Mouse (Mus musculus) midbrain, embryonic 14.5 days (tissue): ENCODE measurements at regions not wholly inside any gene's neighbourhood (a gene's known extent, or its start where the extent isn't known, plus 50 kb on each side); places are given as distances from the start of the nearest gene placed in this dataset.

ENCODE experiments used
- ATAC-seq: fragments of 200-750 bp; cut with Nextera tagmentation; 2 replicates; pipeline ENCODE4 v1.8.0; 2017; ENCODE audit warnings: moderate number of reproducible peaks, moderate library complexity; ENCODE audit not compliant: low FRiP score, low TSS enrichment
- DNase-seq: peaks from one replicate; pipeline ENCODE4 v3.0.0-alpha.2; 2015
- H3K27ac ChIP-seq: fragments of 300-500 bp; sonication (generic); replicated peaks from 2 replicates; pipeline ENCODE4 v1.5.1; 2014; ENCODE audit warnings: mild to moderate bottlenecking, low read depth, low read length, moderate library complexity
- H3K27me3 ChIP-seq: fragments of 300-500 bp; sonication (generic); 2 replicates; pipeline ENCODE4 v1.6.1; 2014; ENCODE audit warnings: low read length, control low read depth, mixed read lengths; ENCODE audit not compliant: control insufficient read depth, insufficient read depth
- H3K36me3 ChIP-seq: fragments of 300-500 bp; sonication (generic); 2 replicates; pipeline ENCODE4 v1.6.1; 2014; ENCODE audit warnings: low read length, control low read depth; ENCODE audit not compliant: control insufficient read depth, insufficient read depth
- H3K4me1 ChIP-seq: fragments of 300-500 bp; sonication (generic); 2 replicates; pipeline ENCODE4 v1.6.1; 2014; ENCODE audit warnings: mild to moderate bottlenecking, antibody characterized with exemption, low read length, control low read depth; ENCODE audit not compliant: control insufficient read depth, insufficient read depth
- H3K4me2 ChIP-seq: fragments of 300-500 bp; sonication (generic); 2 replicates; pipeline ENCODE4 v1.6.1; 2014; ENCODE audit warnings: mild to moderate bottlenecking, low read length, moderate library complexity
- H3K4me3 ChIP-seq: fragments of 300-500 bp; sonication (generic); replicated peaks from 2 replicates; pipeline ENCODE4 v1.5.1; 2014; ENCODE audit warnings: low read depth, low read length
- H3K9ac ChIP-seq: fragments of 300-500 bp; sonication (generic); replicated peaks from 2 replicates; pipeline ENCODE4 v1.6.1; 2014; ENCODE audit warnings: mild to moderate bottlenecking, low read length, moderate library complexity
- H3K9me3 ChIP-seq: fragments of 300-500 bp; sonication (generic); 2 replicates; pipeline ENCODE4 v1.6.1; 2016; ENCODE audit warnings: low read length, control low read depth, mixed read lengths; ENCODE audit not compliant: control insufficient read depth
- WGBS: fragments of 180-500 bp; shearing (Covaris S2); extraction: QIAGEN DNeasy Blood & Tissue Kit; methylation state at CpG from one replicate; pipeline ENCODE4 v1.1.7; 2014; 5-methylcytosine and 5-hydroxymethylcytosine counted together

GRCm38 (mm10) chr6:31745589-31745988, 181.8 kb upstream of the Podxl start:
- Histone ChIP-seq H3K9me3 (no peaks in the 10 kb centered on the region), H3K36me3 (no peaks in the 10 kb centered on the region), H3K4me1 (no peaks in the 10 kb centered on the region), H3K27me3 (no peaks in the 10 kb centered on the region), H3K27ac (no peak overlapping the region), H3K4me2 (no peak overlapping the region), H3K9ac (no peak overlapping the region), H3K4me3 (no peak overlapping the region)
- WGBS, result 52% methylated on average over 1 of the region's 1 CpGs
- DNase-seq, result peak; percentile 42
- ATAC-seq, result no peak

GRCm38 (mm10) chr6:31731391-31731790, 167.6 kb upstream of the Podxl start:
- Histone ChIP-seq H3K27ac (no peak overlapping the region), H3K4me3 (no peak overlapping the region), H3K9me3 (no peaks in the 10 kb centered on the region), H3K36me3 (no peaks in the 10 kb centered on the region), H3K4me1 (no peaks in the 10 kb centered on the region), H3K4me2 (no peak overlapping the region), H3K9ac (no peak overlapping the region), H3K27me3 (no peaks in the 10 kb centered on the region)
- ATAC-seq (no peak), DNase-seq (no peak)
- WGBS, result 91% methylated on average over 4 of the region's 4 CpGs

GRCm38 (mm10) chr6:31719614-31720013, 155.8 kb upstream of the Podxl start:
- 35% methylated on average over 9 of the region's 9 CpGs for WGBS
- H3K4me1 ChIP-seq, result 0 out of 2 replicates have a peak, but pooled peaks cover 4% of the 10 kb centered on the region
- no peaks in the 10 kb centered on the region for H3K36me3 ChIP-seq
- DNase-seq, result peak; percentile 21
- H3K27me3 ChIP-seq, result no peaks in the 10 kb centered on the region
- H3K27ac ChIP-seq, result no peak overlapping the region
- no peaks in the 10 kb centered on the region for H3K9me3 ChIP-seq
- no peak overlapping the region for H3K9ac ChIP-seq
- H3K4me3 ChIP-seq, result no peak overlapping the region
- ATAC-seq, result no peak
- H3K4me2 ChIP-seq, result no peak overlapping the region

- 53% methylated on average over 4 of the region's 4 CpGs for WGBS
- Histone ChIP-seq H3K27ac (no peak overlapping the region), H3K27me3 (no peaks in the 10 kb centered on the region), H3K36me3 (no peaks in the 10 kb centered on the region), H3K4me1 (0 out of 2 replicates have a peak, but pooled peaks cover 4% of the 10 kb centered on the region), H3K4me3 (no peak overlapping the region), H3K9ac (no peak overlapping the region), H3K9me3 (no peaks in the 10 kb centered on the region), H3K4me2 (no peak overlapping the region)
- DNase-seq (no peak), ATAC-seq (no peak)
These were observed 155.1 kb upstream of the Podxl start for GRCm38 (mm10) chr6:31718843-31719242.

- Histone ChIP-seq H3K9ac (no peak overlapping the region), H3K27ac (peak overlapping the region; percentile 15), H3K27me3 (no peaks in the 10 kb centered on the region), H3K4me1 (0 out of 2 replicates have a peak, but pooled peaks cover 4% of the 10 kb centered on the region), H3K9me3 (no peaks in the 10 kb centered on the region), H3K4me2 (no peak overlapping the region), H3K36me3 (no peaks in the 10 kb centered on the region), H3K4me3 (no peak overlapping the region)
- peak; percentile 73 for DNase-seq
- no peak for ATAC-seq
- WGBS, result 22% methylated on average over 12 of the region's 12 CpGs
These were observed 153.8 kb upstream of the Podxl start for GRCm38 (mm10) chr6:31717531-31717930.

- H3K27ac ChIP-seq, result no peak overlapping the region
- no peak overlapping the region for H3K9ac ChIP-seq
- H3K4me1 ChIP-seq, result peaks cover 3% of the 10 kb centered on the region; the same call in 1 of the 2 replicates
- no peaks in the 10 kb centered on the region; the same call in 1 of the 2 replicates for H3K9me3 ChIP-seq
- ATAC-seq (no peak), DNase-seq (no peak)
- H3K27me3 ChIP-seq, result no peaks in the 10 kb centered on the region
- H3K4me2 ChIP-seq, result no peak overlapping the region
- no peaks in the 10 kb centered on the region for H3K36me3 ChIP-seq
- no peak overlapping the region for H3K4me3 ChIP-seq
- WGBS, result 72% methylated on average over 3 of the region's 3 CpGs
These were observed 143.5 kb upstream of the Podxl start for GRCm38 (mm10) chr6:31707256-31707655.

- DNase-seq, result no peak
- Histone ChIP-seq H3K27me3 (no peaks in the 10 kb centered on the region), H3K4me3 (no peak overlapping the region), H3K4me2 (no peak overlapping the region), H3K9me3 (no peaks in the 10 kb centered on the region), H3K9ac (no peak overlapping the region), H3K27ac (no peak overlapping the region), H3K4me1 (peaks cover 3% of the 10 kb centered on the region; the same call in 1 of the 2 replicates), H3K36me3 (no peaks in the 10 kb centered on the region)
- WGBS, result 76% methylated on average over 6 of the region's 6 CpGs
- no peak for ATAC-seq
These were observed 140.4 kb upstream of the Podxl start for GRCm38 (mm10) chr6:31704191-31704590.

GRCm38 (mm10) chr6:31702931-31703330, 139.2 kb upstream of the Podxl start:
- H3K36me3 ChIP-seq, result no peaks in the 10 kb centered on the region
- no peak for DNase-seq
- no peak overlapping the region for H3K27ac ChIP-seq
- peaks cover 3% of the 10 kb centered on the region; the same call in 1 of the 2 replicates for H3K4me1 ChIP-seq
- H3K9me3 ChIP-seq, result no peaks in the 10 kb centered on the region
- WGBS, result 17% methylated on average over 7 of the region's 7 CpGs
- no peak overlapping the region for H3K4me2 ChIP-seq
- H3K27me3 ChIP-seq, result no peaks in the 10 kb centered on the region
- no peak overlapping the region for H3K4me3 ChIP-seq
- no peak for ATAC-seq
- H3K9ac ChIP-seq, result no peak overlapping the region

- Histone ChIP-seq H3K9me3 (no peaks in the 10 kb centered on the region), H3K9ac (no peak overlapping the region), H3K36me3 (no peaks in the 10 kb centered on the region), H3K27ac (no peak overlapping the region), H3K4me2 (no peak overlapping the region), H3K4me3 (no peak overlapping the region), H3K4me1 (no peaks in the 10 kb centered on the region), H3K27me3 (no peaks in the 10 kb centered on the region)
- DNase-seq (no peak), ATAC-seq (no peak)
- WGBS, result 60% methylated on average over 3 of the region's 3 CpGs
These were observed 132.1 kb upstream of the Podxl start for GRCm38 (mm10) chr6:31695885-31696284.
